Mouse (Mus musculus): ENCODE results near the gene Nup205. TPM values are rescaled to one million over a fixed set of nuclear protein-coding genes. Genes with fewer than 3 reads are reported as not detected.

Gene Nup205
- polyA plus RNA-seq (2014; fragmentation: Illumina TruSeq; extraction: RNeasy Lipid Tissue Mini Kit (QIAGEN cat#74804); ENCODE audit: low read depth, low replicate concordance) = 259 TPM

DNA sequence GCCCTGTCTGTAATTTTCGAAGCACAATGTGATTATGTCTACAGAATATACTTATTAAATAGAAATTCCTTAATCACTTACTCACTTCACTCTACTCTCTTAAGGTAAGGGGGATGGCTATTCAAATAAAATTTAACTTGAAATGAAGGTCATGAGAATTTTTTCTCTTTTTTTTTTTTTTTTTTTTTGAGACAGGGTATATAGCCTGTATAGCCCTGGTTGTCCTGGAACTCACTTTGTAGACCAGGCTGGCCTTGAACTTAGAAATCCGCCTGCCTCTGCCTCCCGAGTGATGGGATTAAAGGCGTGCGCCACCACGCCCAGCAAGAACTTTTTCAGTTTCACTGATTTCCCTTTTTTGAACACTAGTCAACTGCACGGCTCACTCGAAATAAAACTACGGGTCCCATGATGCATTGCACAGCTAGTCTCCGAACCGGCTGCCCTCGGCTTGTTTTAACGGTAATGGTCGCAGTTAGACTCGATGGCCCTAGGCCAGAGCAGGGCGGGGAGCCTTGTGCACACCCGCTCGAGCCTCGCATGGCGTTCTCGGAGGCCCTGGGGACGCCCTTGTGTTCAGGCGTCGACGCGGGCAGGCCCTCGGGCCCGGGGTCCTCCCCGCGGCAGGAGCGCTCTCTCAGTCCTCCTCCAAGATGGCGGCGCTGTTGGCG, at the start of gene Nup205:
Gene Nup205, plus strand, starts transcription at position 443 of the 671 bp plus-strand sequence.

GRCm38 (mm10) chr6:35133579-35134488, 43.4 kb upstream of the Nup205 start, which contains the start of gene Cnot4:
Cnot4 (minus strand) TSS chr6:35133724.

Other genes starting within 250 kb of the Nup205 start
- gene Slc23a4, start 189.0 kb upstream of the Nup205 start, polyA plus RNA-seq (2014; fragmentation: Illumina TruSeq; extraction: RNeasy Lipid Tissue Mini Kit (QIAGEN cat#74804); ENCODE audit: low read depth, low replicate concordance) = 0.20 TPM
- 137 TPM for gene Cnot4, start 43.7 kb upstream of the Nup205 start, polyA plus RNA-seq (2014; fragmentation: Illumina TruSeq; extraction: RNeasy Lipid Tissue Mini Kit (QIAGEN cat#74804); ENCODE audit: low read depth, low replicate concordance)
- gene Slc13a4, start 130.7 kb downstream of the Nup205 start, polyA plus RNA-seq (2014; fragmentation: Illumina TruSeq; extraction: RNeasy Lipid Tissue Mini Kit (QIAGEN cat#74804); ENCODE audit: low read depth, low replicate concordance) = 1.7 TPM
- gene Fam180a, start 148.7 kb downstream of the Nup205 start, polyA plus RNA-seq (2014; fragmentation: Illumina TruSeq; extraction: RNeasy Lipid Tissue Mini Kit (QIAGEN cat#74804); ENCODE audit: low read depth, low replicate concordance) = 1.2 TPM